Mouse (Mus musculus) embryonic facial prominence, embryonic 14.5 days (tissue): ENCODE results near the gene Dnajb3. TPM values are rescaled to one million over a fixed set of nuclear protein-coding genes. Genes with fewer than 3 reads are reported as not detected.

ENCODE experiments used
- ATAC-seq: fragments of 200-750 bp; cut with Nextera tagmentation; 2 replicates; pipeline ENCODE4 v1.8.0; 2017; ENCODE audit warnings: low read depth, moderate number of reproducible peaks, moderate TSS enrichment
- DNase-seq: peaks from one replicate; pipeline ENCODE4 v3.0.0-alpha.2; 2015; ENCODE audit warnings: low spot score
- H3K27ac ChIP-seq: fragments of 300-500 bp; sonication (generic); replicated peaks from 2 replicates; pipeline ENCODE4 v1.5.1; 2014; ENCODE audit warnings: low read depth, mild to moderate bottlenecking, low read length, moderate library complexity
- H3K27me3 ChIP-seq: fragments of 300-500 bp; sonication (generic); replicated peaks from 2 replicates; pipeline ENCODE4 v1.6.1; 2014; ENCODE audit warnings: low read length; ENCODE audit not compliant: control insufficient read depth, insufficient read depth
- H3K36me3 ChIP-seq: fragments of 300-500 bp; sonication (generic); 2 replicates; pipeline ENCODE4 v1.6.1; 2014; ENCODE audit warnings: low read length, mixed read lengths; ENCODE audit not compliant: control insufficient read depth, insufficient read depth
- H3K4me1 ChIP-seq: fragments of 300-500 bp; sonication (generic); 2 replicates; pipeline ENCODE4 v1.6.1; 2014; ENCODE audit warnings: antibody characterized with exemption, low read length; ENCODE audit not compliant: control insufficient read depth, insufficient read depth
- H3K4me2 ChIP-seq: fragments of 300-500 bp; sonication (generic); 2 replicates; pipeline ENCODE4 v1.6.1; 2014; ENCODE audit warnings: low read depth, mild to moderate bottlenecking, low read length, moderate library complexity, mixed read lengths
- H3K4me3 ChIP-seq: fragments of 300-500 bp; sonication (generic); 2 replicates; pipeline ENCODE4 v1.5.1; 2014; ENCODE audit warnings: low read depth, mild to moderate bottlenecking, low read length
- H3K9ac ChIP-seq: fragments of 300-500 bp; sonication (generic); 2 replicates; pipeline ENCODE4 v1.6.1; 2014; ENCODE audit warnings: low read depth, mild to moderate bottlenecking, low read length, moderate library complexity, mixed read lengths
- H3K9me3 ChIP-seq: fragments of 300-500 bp; sonication (generic); 2 replicates; pipeline ENCODE4 v1.6.1; 2016; ENCODE audit warnings: low read length; ENCODE audit not compliant: control insufficient read depth
- WGBS: fragments of 180-500 bp; shearing (Covaris S2); extraction: QIAGEN DNeasy Blood & Tissue Kit; methylation state at CpG from one replicate; pipeline ENCODE4 v1.1.7; 2014; 5-methylcytosine and 5-hydroxymethylcytosine counted together
- polyA plus RNA-seq: library from polyadenylated mRNA; unstranded; fragments of >200 nt; fragmentation: Nextera tagmentation; extraction: Ambion mirVana; gene quantifications from 2 replicates; pipeline ENCODE4 v1.2.1, GENCODE M21; 2014

Gene Dnajb3
- polyA plus RNA-seq, 1 experiment from 2014 or later = 8.7 TPM

GRCm38 (mm10) chr1:88245881-88246280 lies 40.3 kb upstream of the Dnajb3 start:
- Histone ChIP-seq H3K9ac (no peak overlapping the region), H3K9me3 (peaks cover 94% of the 10 kb centered on the region), H3K4me1 (no peaks in the 10 kb centered on the region), H3K4me3 (no peak overlapping the region), H3K27me3 (no peaks in the 10 kb centered on the region), H3K27ac (no peak overlapping the region), H3K36me3 (no peaks in the 10 kb centered on the region), H3K4me2 (no peak overlapping the region)
- DNase-seq (no peak), ATAC-seq (no peak)
- WGBS = 74% methylated on average over 6 of the region's 6 CpGs

GRCm38 (mm10) chr1:88243861-88244260 lies 38.3 kb upstream of the Dnajb3 start:
- ATAC-seq (no peak), DNase-seq (no peak)
- WGBS = 61% methylated on average over 5 of the region's 5 CpGs
- H3K4me1 ChIP-seq = no peaks in the 10 kb centered on the region
- peaks cover 94% of the 10 kb centered on the region for H3K9me3 ChIP-seq
- no peak overlapping the region for H3K4me2 ChIP-seq
- H3K27ac ChIP-seq = no peak overlapping the region
- H3K36me3 ChIP-seq = no peaks in the 10 kb centered on the region
- H3K9ac ChIP-seq = no peak overlapping the region
- no peaks in the 10 kb centered on the region for H3K27me3 ChIP-seq
- H3K4me3 ChIP-seq = no peak overlapping the region

- Histone ChIP-seq H3K9me3 (peaks cover 94% of the 10 kb centered on the region), H3K27me3 (no peaks in the 10 kb centered on the region), H3K36me3 (no peaks in the 10 kb centered on the region), H3K4me1 (no peaks in the 10 kb centered on the region), H3K9ac (no peak overlapping the region), H3K27ac (no peak overlapping the region), H3K4me3 (no peak overlapping the region), H3K4me2 (no peak overlapping the region)
- DNase-seq (no peak), ATAC-seq (peak; percentile 4; the same call in 1 of the 2 replicates)
- WGBS = 68% methylated on average over 4 of the region's 4 CpGs
These were observed 35.0 kb upstream of the Dnajb3 start for GRCm38 (mm10) chr1:88240579-88240978.

- Histone ChIP-seq H3K27me3 (no peaks in the 10 kb centered on the region), H3K4me2 (no peak overlapping the region), H3K4me1 (no peaks in the 10 kb centered on the region), H3K36me3 (no peaks in the 10 kb centered on the region), H3K9me3 (peaks cover 94% of the 10 kb centered on the region), H3K9ac (no peak overlapping the region), H3K27ac (no peak overlapping the region), H3K4me3 (no peak overlapping the region)
- DNase-seq (no peak), ATAC-seq (no peak)
- WGBS = 72% methylated on average over 5 of the region's 5 CpGs
These were observed 34.5 kb upstream of the Dnajb3 start for GRCm38 (mm10) chr1:88240072-88240471.

- 75% methylated on average over 6 of the region's 6 CpGs for WGBS
- Histone ChIP-seq H3K27ac (no peak overlapping the region), H3K4me1 (no peaks in the 10 kb centered on the region), H3K9me3 (peaks cover 93% of the 10 kb centered on the region), H3K36me3 (no peaks in the 10 kb centered on the region), H3K27me3 (no peaks in the 10 kb centered on the region), H3K9ac (no peak overlapping the region), H3K4me2 (no peak overlapping the region), H3K4me3 (no peak overlapping the region)
- no peak for DNase-seq
- ATAC-seq = no peak
These were observed 33.2 kb upstream of the Dnajb3 start for GRCm38 (mm10) chr1:88238771-88239170.

- H3K4me3 ChIP-seq = no peak overlapping the region
- H3K27ac ChIP-seq = no peak overlapping the region
- peaks cover 95% of the 10 kb centered on the region for H3K9me3 ChIP-seq
- DNase-seq = no peak
- no peaks in the 10 kb centered on the region for H3K4me1 ChIP-seq
- H3K9ac ChIP-seq = no peak overlapping the region
- WGBS = 77% methylated on average over 5 of the region's 5 CpGs
- no peaks in the 10 kb centered on the region for H3K36me3 ChIP-seq
- ATAC-seq = no peak
- no peak overlapping the region for H3K4me2 ChIP-seq
- H3K27me3 ChIP-seq = no peaks in the 10 kb centered on the region
These were observed 31.7 kb upstream of the Dnajb3 start for GRCm38 (mm10) chr1:88237311-88237710.

- Histone ChIP-seq H3K4me3 (no peak overlapping the region), H3K9ac (no peak overlapping the region), H3K9me3 (peaks cover 95% of the 10 kb centered on the region), H3K27me3 (no peaks in the 10 kb centered on the region), H3K4me1 (no peaks in the 10 kb centered on the region), H3K4me2 (no peak overlapping the region), H3K27ac (no peak overlapping the region), H3K36me3 (no peaks in the 10 kb centered on the region)
- no peak for DNase-seq
- 63% methylated on average over 4 of the region's 4 CpGs for WGBS
- ATAC-seq = no peak
These were observed 30.4 kb upstream of the Dnajb3 start for GRCm38 (mm10) chr1:88235894-88236415.

GRCm38 (mm10) chr1:88235046-88235893 lies 29.7 kb upstream of the Dnajb3 start:
- 64% methylated on average over 11 of the region's 11 CpGs for WGBS
- ATAC-seq = no peak

GRCm38 (mm10) chr1:88234646-88235045 lies 29.1 kb upstream of the Dnajb3 start:
- H3K9me3 ChIP-seq = peaks cover 95% of the 10 kb centered on the region
- H3K27me3 ChIP-seq = no peaks in the 10 kb centered on the region
- ATAC-seq (no peak), DNase-seq (no peak)
- no peaks in the 10 kb centered on the region for H3K4me1 ChIP-seq
- H3K4me3 ChIP-seq = no peak overlapping the region
- no peak overlapping the region for H3K9ac ChIP-seq
- no peak overlapping the region for H3K27ac ChIP-seq
- WGBS = 45% methylated on average over 5 of the region's 5 CpGs
- no peaks in the 10 kb centered on the region for H3K36me3 ChIP-seq
- H3K4me2 ChIP-seq = no peak overlapping the region

More at GRCm38 (mm10) chr1:88235046-88235893, 29.7 kb upstream of the Dnajb3 start:
- peaks cover 95% of the 10 kb centered on the region for H3K9me3 ChIP-seq
- H3K4me3 ChIP-seq = no peak overlapping the region
- H3K27ac ChIP-seq = no peak overlapping the region
- H3K9ac ChIP-seq = no peak overlapping the region
- no peaks in the 10 kb centered on the region for H3K4me1 ChIP-seq
- no peak for DNase-seq
- no peaks in the 10 kb centered on the region for H3K27me3 ChIP-seq
- H3K36me3 ChIP-seq = no peaks in the 10 kb centered on the region
- no peak overlapping the region for H3K4me2 ChIP-seq
